Mouse (Mus musculus): ENCODE measurements around the gene Zfp683. TPM values are rescaled to one million over a fixed set of nuclear protein-coding genes. Genes with fewer than 3 reads are reported as not detected.

Zfp683 gene
- polyA plus RNA-seq, 1 experiment from 2014 or later, result not detected

DNA sequence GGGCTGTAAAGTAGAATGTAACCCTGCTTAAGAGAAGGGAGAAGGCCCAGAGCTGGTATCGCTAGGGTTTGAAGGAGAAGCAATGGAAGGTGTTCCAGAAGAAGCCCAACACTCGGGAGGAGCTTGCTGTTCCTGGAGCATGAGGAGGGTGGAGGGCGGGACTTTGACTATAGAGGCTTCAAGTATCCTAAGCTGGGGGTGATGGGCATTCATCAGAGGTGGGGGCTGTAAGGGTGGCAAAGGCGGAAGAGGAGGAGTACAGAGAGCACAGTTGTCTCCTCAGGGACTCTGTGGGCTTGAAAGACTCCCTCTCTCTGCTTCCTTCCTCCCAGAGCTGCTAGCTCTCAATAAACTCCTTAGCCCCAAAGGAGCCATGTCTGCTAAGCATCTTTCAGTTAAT lies 46.6 kb downstream of the Zfp683 start:
- Histone ChIP-seq H3K27ac (replicated peaks) (no peak overlapping the region), H3K4me1 (peaks cover 12% of the 10 kb centered on the region), H3K4me3 (no peak overlapping the region), H3K27me3 (replicated peaks; ENCODE audit: low read depth, poor library complexity, severe bottlenecking) (no peaks in the 10 kb centered on the region), H3K9me3 (no peaks in the 10 kb centered on the region), H3K36me3 (replicated peaks) (no peaks in the 10 kb centered on the region)
- WGBS, result 82% methylated on average over 4 of the region's 4 CpGs
- DNase-seq (ENCODE audit: low spot score), result no peak

- Histone ChIP-seq H3K27me3 (replicated peaks; ENCODE audit: low read depth, poor library complexity, severe bottlenecking) (no peaks in the 10 kb centered on the region), H3K4me3 (peak within 1 kb of the TSS; percentile 81), H3K36me3 (replicated peaks) (no peaks in the 10 kb centered on the region), H3K9me3 (no peaks in the 10 kb centered on the region), H3K27ac (replicated peaks) (peak within 1 kb of the TSS; percentile 81), H3K4me1 (peaks cover 18% of the 10 kb centered on the region)
- 16% methylated on average over 34 of the region's 34 CpGs for WGBS
- DNase-seq (ENCODE audit: low spot score), result peak; percentile 92
Measured at GRCm38 (mm10) chr4:134101979-134102741, 48.5 kb downstream of the Zfp683 start, which contains the start of gene Ubxn11. Gene Ubxn11, plus strand, starts transcription at chr4:134102570.

GRCm38 (mm10) chr4:134102742-134103119 lies 49.1 kb downstream of the Zfp683 start:
- Histone ChIP-seq H3K4me1 (peaks cover 22% of the 10 kb centered on the region), H3K36me3 (replicated peaks) (no peaks in the 10 kb centered on the region), H3K27me3 (replicated peaks; ENCODE audit: low read depth, poor library complexity, severe bottlenecking) (no peaks in the 10 kb centered on the region), H3K4me3 (peak overlapping the region; percentile 81), H3K27ac (replicated peaks) (peak overlapping the region; percentile 81), H3K9me3 (no peaks in the 10 kb centered on the region)
- no peak for DNase-seq (ENCODE audit: low spot score)
- WGBS, result 2% methylated on average over 21 of the region's 21 CpGs

DNA sequence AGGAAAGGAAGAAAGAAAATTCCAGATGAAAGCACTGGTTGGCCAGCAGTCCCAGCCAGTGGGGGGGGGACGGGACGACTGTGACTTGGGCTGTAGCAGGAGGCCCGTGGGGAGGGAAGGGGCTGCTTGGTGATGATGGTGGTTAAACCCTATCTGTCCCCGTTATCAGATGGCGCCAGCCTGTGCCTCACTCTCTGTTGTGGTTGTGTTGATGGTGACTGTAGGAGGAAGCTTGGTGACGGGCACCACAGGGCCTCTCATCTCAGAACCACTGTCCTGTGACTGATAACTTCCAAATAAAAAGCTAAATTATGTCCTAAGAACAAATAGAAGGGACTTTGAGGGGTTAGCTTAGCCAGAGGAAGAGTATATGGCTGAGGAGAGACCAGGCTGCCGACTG lies 52.5 kb downstream of the Zfp683 start:
- H3K27ac ChIP-seq (replicated peaks), result no peak overlapping the region
- no peak for DNase-seq (ENCODE audit: low spot score)
- H3K9me3 ChIP-seq, result no peaks in the 10 kb centered on the region
- peaks cover 43% of the 10 kb centered on the region for H3K4me1 ChIP-seq
- no peaks in the 10 kb centered on the region for H3K36me3 ChIP-seq (replicated peaks)
- H3K4me3 ChIP-seq, result no peak overlapping the region
- no peaks in the 10 kb centered on the region for H3K27me3 ChIP-seq (replicated peaks; ENCODE audit: low read depth, poor library complexity, severe bottlenecking)
- WGBS, result 76% methylated on average over 7 of the region's 7 CpGs

GRCm38 (mm10) chr4:134107730-134108129 lies 54.1 kb downstream of the Zfp683 start:
- H3K9me3 ChIP-seq, result no peaks in the 10 kb centered on the region
- no peak overlapping the region for H3K4me3 ChIP-seq
- no peak overlapping the region for H3K27ac ChIP-seq (replicated peaks)
- peaks cover 47% of the 10 kb centered on the region for H3K4me1 ChIP-seq
- H3K27me3 ChIP-seq (replicated peaks; ENCODE audit: low read depth, poor library complexity, severe bottlenecking), result no peaks in the 10 kb centered on the region
- DNase-seq (ENCODE audit: low spot score), result no peak
- H3K36me3 ChIP-seq (replicated peaks), result no peaks in the 10 kb centered on the region
- WGBS, result 92% methylated on average over 7 of the region's 7 CpGs

DNA sequence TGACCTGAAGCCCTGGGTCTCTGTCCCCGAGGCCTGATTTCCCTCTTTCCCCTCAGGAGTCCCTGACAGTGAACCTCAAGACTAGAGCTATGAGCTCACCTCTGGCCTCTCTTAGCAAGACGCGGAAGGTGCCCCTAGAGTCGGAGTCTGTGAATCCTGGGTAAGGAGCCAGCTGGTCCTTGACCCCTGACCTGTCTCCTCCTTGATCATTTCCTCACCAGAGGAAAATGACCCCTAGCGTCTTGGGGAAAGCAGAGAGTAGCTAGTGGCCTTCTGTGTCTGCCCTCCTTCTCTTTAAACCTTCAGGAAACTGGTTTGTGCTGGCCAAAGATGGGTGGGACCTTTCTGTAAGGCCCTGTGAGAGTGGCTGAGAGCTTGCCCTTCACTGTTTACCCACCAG lies 54.6 kb downstream of the Zfp683 start:
- Histone ChIP-seq H3K27ac (replicated peaks) (no peak overlapping the region), H3K36me3 (replicated peaks) (no peaks in the 10 kb centered on the region), H3K4me3 (no peak overlapping the region), H3K9me3 (no peaks in the 10 kb centered on the region), H3K27me3 (replicated peaks; ENCODE audit: low read depth, poor library complexity, severe bottlenecking) (no peaks in the 10 kb centered on the region), H3K4me1 (peaks cover 48% of the 10 kb centered on the region)
- DNase-seq (ENCODE audit: low spot score), result no peak
- 35% methylated on average over 5 of the region's 5 CpGs for WGBS

Other genes with a start within 250 kb of the Zfp683 start
- 46.6 and 47.6 TPM in 2 replicates for gene Rps6ka1, start 166.0 kb upstream of the Zfp683 start, polyA plus RNA-seq (2016; fragmentation: Nextera tagmentation; extraction: Ambion mirVana)
- 2,976 and 3,167 TPM in 2 replicates for gene Hmgn2, start 85.2 kb upstream of the Zfp683 start, polyA plus RNA-seq (2016; fragmentation: Nextera tagmentation; extraction: Ambion mirVana)
- 41.2 and 42.1 TPM in 2 replicates for gene Dhdds, start 52.9 kb upstream of the Zfp683 start, polyA plus RNA-seq (2016; fragmentation: Nextera tagmentation; extraction: Ambion mirVana)
- 18.7 and 24.2 TPM in 2 replicates for gene Lin28a, start 35.0 kb upstream of the Zfp683 start, polyA plus RNA-seq (2016; fragmentation: Nextera tagmentation; extraction: Ambion mirVana)
- gene Crybg2, start 7.0 kb downstream of the Zfp683 start, polyA plus RNA-seq (2016; fragmentation: Nextera tagmentation; extraction: Ambion mirVana), result 4.1 and 7.1 TPM in 2 replicates
- gene Cd52, start 41.2 kb downstream of the Zfp683 start, polyA plus RNA-seq (2016; fragmentation: Nextera tagmentation; extraction: Ambion mirVana), result 3.5 and 4.5 TPM in 2 replicates
- gene Ubxn11, start 48.7 kb downstream of the Zfp683 start, polyA plus RNA-seq (2016; fragmentation: Nextera tagmentation; extraction: Ambion mirVana), result 4.5 and 7.1 TPM in 2 replicates
- gene Sh3bgrl3, start 75.0 kb downstream of the Zfp683 start, polyA plus RNA-seq (2016; fragmentation: Nextera tagmentation; extraction: Ambion mirVana), result 300 and 316 TPM in 2 replicates
- gene Cep85, start 133.3 kb downstream of the Zfp683 start, polyA plus RNA-seq (2016; fragmentation: Nextera tagmentation; extraction: Ambion mirVana), result 32.3 and 33.2 TPM in 2 replicates
- gene Gm7534, start 149.2 kb downstream of the Zfp683 start, polyA plus RNA-seq (2016; fragmentation: Nextera tagmentation; extraction: Ambion mirVana), result 0.06 and 0.07 TPM in 2 replicates
- not detected in 2 replicates for gene Catsper4, start 173.5 kb downstream of the Zfp683 start, polyA plus RNA-seq (2016; fragmentation: Nextera tagmentation; extraction: Ambion mirVana)
- gene Cnksr1, start 184.6 kb downstream of the Zfp683 start, polyA plus RNA-seq (2016; fragmentation: Nextera tagmentation; extraction: Ambion mirVana), result 2.6 and 3.4 TPM in 2 replicates
- gene E130218I03Rik, start 189.8 kb downstream of the Zfp683 start, polyA plus RNA-seq (2016; fragmentation: Nextera tagmentation; extraction: Ambion mirVana), result 0.32 and 1.1 TPM in 2 replicates
- 21.0 and 21.8 TPM in 2 replicates for gene Zfp593, start 191.8 kb downstream of the Zfp683 start, polyA plus RNA-seq (2016; fragmentation: Nextera tagmentation; extraction: Ambion mirVana)
- gene Gm30191, start 193.1 kb downstream of the Zfp683 start, polyA plus RNA-seq (2016; fragmentation: Nextera tagmentation; extraction: Ambion mirVana), result not detected in 2 replicates
- gene Grrp1, start 200.3 kb downstream of the Zfp683 start, polyA plus RNA-seq (2016; fragmentation: Nextera tagmentation; extraction: Ambion mirVana), result 7.4 and 7.9 TPM in 2 replicates
- gene Pdik1l, start 234.1 kb downstream of the Zfp683 start, polyA plus RNA-seq (2016; fragmentation: Nextera tagmentation; extraction: Ambion mirVana), result 19.2 and 24.3 TPM in 2 replicates

Data from embryonic facial prominence, embryonic 10.5 days (tissue).